Mouse (Mus musculus) adrenal gland, postnatal 4 days (tissue): ENCODE data around the gene Tmem110. TPM values are rescaled to one million over a fixed set of nuclear protein-coding genes. Genes with fewer than 3 reads are reported as not detected.

ENCODE experiments used
- DNase-seq, 2 experiments: peaks; one replicate each; pipeline ENCODE4 v3.0.0; 2021 to 2022; ENCODE audit warnings: low spot score in 2 of 2, mixed read lengths in 2 of 2
- total RNA-seq, 2 experiments: library from RNA; stranded (reverse); gene quantifications; 2 replicates each; pipeline ENCODE4 v1.2.3; 2021

Gene Tmem110
- total RNA-seq, 2 experiments from 2014 or later: 22.2 to 24.4 TPM

DNA sequence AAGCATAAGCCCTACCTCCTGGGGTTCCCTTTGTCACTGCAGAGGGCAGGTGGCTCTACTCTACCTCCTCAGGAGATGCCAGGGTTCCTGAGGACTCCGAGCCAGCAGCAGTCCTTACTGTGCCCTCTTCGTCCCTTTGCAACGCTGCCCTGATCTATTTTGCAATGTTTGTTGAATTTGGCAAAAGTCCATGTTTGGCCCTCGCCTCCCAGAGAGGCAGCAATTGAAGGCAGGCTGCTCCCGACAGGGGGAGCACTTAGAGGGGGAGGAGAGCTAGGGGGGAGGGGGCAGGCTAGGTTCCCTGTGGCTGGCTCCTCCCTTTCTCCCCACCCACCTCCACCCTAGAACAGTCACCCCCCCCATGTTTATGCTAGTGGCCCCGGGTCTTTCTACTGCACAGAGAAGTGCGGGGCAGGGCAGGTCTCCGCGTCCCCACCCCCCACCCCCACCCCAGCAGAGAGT lies 62.9 kb downstream of the Tmem110 start:
- DNase-seq: peak in 1 of 2 experiments; percentile 47

DNA sequence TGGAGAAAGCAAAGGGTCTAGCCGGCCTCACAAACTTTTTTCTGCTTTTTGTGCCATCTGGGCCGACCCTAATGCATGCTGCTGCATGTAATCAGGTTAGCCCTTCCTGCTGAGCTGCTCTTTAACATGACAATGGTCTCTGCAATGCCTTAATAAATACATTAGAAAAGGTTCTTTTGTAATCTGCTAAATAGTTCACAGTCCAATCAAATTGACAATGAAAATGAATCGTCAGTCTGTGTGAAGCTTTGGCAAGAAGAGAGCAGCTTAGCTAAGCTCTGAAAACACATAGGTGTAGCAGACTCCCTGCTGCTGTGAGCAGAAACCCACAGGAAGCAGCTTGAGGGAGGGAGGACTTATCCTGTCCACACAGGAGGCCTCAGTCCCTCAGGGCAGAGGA lies 74.6 kb downstream of the Tmem110 start:
- DNase-seq: no peak

DNA sequence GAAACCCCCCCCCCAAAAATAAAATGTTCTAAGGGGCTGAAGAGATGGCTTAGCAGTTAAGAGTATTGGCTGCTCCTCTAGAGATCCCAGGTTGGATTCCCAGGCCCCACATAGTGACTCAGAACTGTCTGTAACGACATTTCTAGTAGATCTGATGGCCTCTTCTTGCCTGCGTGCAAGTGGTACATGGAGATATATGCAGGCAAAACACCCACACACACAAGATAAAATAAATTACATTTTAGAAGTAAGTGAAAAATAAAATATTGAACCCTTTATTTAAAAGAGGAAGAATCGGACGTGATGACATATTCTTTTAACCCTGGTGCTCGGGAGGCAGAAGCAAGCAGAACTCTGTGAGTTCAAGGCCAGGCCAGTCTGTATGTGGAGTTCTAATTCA lies 77.2 kb downstream of the Tmem110 start:
- DNase-seq: no peak

DNA sequence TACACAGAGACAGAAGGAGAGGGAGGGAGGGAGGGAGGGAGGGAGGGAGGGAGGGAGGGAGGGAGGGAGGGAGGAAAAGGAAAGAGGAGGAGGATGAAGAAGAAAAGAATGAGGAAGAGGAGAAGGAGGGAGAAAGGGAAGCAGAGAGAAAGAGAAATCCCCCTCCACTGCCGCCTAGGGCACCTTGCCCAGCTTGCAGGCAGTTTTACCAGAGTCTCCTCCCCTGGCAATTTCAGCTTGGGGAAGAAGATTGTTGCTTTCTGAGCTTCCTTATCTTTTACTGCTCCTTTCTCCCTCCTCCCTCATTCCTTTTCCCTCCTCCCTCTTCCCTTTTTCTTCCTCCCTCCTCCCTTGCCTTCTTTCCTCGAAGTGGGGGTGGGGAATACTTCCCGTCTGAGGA lies 77.6 kb downstream of the Tmem110 start:
- no peak for DNase-seq

DNA sequence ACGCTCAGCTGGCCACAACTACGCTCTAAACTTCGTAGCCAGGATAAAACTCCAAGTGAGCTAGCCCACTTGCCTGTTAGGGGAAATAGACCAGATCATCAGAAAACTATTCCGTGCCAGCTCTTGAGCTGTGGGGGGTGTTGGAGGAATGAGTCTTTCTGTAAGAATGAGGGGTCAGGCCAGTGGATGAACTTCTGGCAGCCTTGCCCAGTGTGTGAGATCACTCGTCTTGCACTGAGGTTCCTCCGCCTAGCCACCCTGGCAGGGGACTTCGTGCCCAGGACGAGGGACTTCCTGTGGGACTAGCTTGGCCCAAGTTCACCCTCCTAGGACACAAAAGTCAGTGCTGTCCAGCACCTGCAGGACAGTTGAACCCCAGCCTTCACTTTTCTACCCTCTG lies 78.9 kb downstream of the Tmem110 start:
- no peak for DNase-seq

DNA sequence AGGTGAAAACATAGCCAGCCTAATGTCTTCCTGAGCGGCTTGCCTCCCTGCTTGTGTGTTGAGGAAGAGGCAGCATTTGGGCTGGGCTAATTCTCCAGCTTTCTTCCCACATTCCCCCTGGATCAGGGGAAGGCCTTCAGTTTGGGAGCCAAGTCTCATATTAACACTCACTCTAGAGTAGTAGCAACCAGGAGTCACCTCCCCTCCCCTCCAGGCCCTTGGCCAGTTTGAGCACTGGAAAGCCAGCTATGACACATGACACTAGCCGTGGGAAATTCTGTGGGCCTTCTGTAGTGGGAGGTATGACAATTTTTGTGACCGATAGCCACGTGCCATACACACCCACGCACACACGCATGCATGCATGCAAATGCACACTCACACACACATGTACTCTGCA lies 80.6 kb downstream of the Tmem110 start:
- DNase-seq: no peak

DNA sequence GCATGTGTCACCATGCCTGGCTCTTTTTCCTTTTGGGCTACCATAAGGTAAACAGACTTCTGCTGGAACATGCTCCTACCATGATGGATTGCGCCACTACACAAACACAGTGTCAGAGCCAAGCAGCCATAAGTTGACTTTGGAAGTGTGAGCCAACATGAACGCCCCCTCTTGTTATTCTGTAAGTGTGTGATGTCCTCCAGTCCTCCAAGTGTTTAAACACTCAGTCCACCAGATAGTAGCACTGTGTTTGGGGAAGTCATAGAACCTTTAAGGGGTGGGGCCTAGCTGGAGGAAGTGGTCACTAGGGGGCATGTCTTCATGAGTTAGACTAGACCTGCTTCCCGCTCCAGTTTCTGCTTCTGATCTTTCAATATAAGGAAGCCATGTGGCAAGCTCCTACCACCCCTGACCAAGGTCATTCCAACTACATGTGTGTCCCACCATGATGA lies 82.5 kb downstream of the Tmem110 start:
- no peak for DNase-seq

DNA sequence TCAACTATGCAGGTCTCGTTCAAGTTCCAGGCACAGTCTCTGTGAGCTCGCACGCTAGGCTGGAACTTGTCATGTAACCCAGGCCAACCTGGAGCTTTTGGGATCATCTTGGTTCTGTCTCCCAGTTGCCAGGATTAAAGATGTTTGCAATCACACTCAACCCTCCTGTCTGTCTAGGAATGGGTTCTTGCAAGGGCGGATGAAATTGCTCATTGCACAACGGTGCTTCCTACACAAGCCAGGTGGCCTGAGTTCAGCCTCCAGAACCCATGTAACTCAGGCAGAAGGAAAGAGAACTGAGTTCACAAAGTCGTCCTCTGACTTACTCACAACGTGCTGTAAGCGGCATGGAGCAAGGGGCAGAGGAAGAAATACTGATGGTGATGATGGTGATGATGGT lies 85.8 kb downstream of the Tmem110 start:
- DNase-seq: no peak

DNA sequence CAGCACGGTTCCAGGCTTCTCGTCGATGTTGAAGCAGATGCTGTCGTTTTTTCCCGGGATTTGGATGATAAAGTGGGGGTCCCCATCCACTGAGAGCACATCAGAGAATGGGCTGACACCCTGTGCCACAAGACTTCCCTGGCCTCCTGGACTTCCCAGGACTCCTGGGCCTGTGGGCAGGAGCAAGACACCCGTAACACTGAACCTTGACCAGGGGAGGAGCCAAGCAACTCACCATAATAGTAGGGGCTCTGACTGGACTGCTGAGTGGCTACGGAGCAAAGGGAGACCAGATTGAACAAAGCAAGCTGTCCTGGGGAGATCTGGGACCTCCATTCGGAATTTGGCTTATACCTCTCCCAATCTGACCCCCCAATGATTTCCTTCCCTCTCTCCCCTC lies 87.3 kb downstream of the Tmem110 start:
- no peak for DNase-seq

DNA sequence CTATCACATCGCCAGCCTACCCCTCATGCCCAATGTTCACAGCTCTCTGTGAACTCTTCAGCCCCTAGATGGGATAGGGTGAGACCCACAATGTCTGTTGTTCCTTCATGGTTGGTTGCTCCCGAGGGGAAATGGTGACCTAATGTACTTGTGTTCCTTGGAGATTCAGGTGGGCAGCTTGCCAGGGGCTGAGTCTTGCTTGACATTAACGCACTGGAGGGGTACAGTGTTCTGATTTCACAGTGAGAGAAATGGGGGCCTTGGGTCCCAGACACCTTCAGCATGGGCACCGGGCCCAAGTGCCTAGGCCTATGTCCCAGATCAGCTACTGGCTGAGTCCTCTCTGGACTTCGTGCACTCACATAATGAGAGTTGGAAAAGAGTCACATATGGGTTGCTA lies 88.0 kb downstream of the Tmem110 start:
- no peak for DNase-seq

DNA sequence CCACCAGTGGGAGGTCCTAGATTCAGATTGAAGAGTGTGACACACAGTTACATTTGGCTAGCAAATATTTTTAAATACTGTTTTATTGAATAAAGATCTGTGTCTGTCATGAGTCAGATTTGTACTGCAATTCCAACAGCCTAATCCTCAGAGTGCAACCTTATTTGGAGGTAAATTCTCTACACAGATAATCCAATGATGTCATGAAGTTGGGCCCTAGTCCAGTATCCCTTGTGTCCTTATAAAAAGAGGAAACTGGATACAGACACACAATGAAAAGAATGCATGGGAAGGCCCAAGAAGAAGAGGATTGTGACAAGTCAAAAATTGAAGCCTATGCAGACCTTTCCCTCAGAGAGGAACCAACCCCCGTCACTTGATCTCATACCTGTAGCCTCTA lies 91.1 kb downstream of the Tmem110 start:
- DNase-seq: no peak

DNA sequence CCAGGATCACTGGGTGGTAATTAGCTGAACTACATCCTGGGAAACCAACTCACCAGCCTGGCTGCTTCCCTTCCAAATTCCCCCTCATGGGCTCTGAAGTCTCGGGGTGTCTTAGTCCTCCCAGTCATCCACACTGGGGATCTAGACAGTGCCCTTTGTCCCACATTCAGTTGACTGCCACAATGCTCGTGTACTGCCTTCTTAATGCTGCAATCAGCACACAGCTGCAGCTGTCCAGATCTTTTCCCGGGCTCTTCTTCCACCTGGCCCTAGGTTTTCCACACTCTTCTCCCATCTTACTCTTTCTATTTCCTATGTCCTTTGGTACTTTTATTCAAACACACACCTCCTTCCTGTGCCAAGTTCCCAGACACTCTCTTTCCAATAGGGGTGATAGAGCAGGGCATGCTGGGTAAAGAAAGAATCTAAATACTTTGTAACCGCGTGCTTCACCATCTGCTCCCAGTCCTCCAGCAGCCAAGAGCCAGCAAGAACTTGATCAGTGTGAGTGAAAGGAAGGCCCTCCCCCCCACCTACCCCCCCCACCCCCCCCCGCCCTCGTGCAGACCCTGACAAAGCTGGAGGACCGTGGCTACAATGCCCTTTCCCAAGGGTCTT lies 96.8 kb downstream of the Tmem110 start:
- no peak for DNase-seq

DNA sequence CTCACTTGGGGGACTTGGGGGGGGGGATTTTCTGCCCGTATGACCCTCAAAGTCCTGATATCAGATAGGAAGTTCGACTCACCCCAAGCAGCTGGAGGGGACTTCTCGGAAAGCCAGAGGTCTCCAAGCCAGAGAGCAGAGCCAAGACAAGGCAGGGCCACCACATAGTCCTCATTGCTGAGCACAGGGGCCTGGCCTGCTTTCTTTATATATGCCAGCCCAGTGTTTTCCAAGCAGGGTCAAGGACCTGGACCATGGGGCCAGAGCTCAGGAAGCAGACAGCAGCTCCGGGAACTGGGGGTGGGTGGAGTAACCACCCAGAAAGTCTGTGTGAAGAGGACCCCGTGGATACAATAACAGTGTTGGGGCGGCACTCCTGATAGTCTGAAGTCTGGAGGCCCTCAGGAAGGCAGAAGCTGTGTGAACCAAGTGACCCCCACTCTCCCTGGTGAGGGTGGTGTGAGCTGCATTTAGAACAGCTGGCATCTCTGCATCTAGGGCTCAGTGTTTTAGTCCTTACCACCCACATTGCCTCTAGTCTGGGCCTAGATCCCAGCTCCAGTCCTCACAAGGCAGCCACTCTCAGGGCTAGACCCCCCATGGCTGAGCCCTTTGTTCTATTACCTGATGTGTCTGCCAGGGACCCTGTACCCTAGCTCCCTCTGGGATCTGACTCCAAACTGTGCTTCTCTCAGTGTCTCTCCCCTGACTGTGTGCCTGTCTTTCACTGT lies 98.2 kb downstream of the Tmem110 start, which contains the start of gene Itih3:
Gene Itih3, minus strand, starts transcription at position 386 of the 731 bp plus-strand sequence.
- no peak for DNase-seq

DNA sequence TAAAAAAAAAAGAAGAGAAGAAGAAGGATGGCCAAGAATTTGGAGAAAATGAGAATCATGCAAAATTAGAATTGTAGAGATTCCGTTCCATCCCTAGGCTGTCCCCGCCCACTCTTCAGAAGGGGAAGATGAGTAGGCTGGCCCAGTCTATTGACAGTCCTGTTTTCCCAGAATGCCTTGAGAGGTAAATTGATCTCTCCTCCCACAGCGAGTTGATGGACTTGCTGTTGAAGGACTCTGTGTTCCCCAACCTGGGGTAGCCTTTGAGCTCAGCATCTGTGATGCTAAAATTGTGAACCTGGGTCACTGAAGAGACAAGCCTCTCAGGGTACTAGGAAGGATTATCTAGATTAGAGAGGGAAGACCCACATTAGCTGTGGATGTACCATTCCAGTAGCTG lies 100.1 kb downstream of the Tmem110 start:
- DNase-seq: no peak

Other genes starting within 250 kb of the Tmem110 start
- 100 to 1,000 TPM; 197 to 224 TPM for gene Prkcd, start 199.4 kb upstream of the Tmem110 start, total RNA-seq
- 10 to 100 TPM; 32.8 to 36.3 TPM for gene Rft1, start 171.2 kb upstream of the Tmem110 start, total RNA-seq
- gene Sfmbt1, start 110.7 kb upstream of the Tmem110 start, total RNA-seq: 10 to 100 TPM; 29.2 to 30.2 TPM
- 10 to 100 TPM in 1 of 2 experiments, 1 to 10 TPM in 1; 3.8 to 12.1 TPM for gene Mustn1, start 53.6 kb downstream of the Tmem110 start, total RNA-seq
- 100 to 1,000 TPM in 1 of 2 experiments, 1 to 10 TPM in 1; 4.4 to 173 TPM for gene Itih4, start 60.9 kb downstream of the Tmem110 start, total RNA-seq
- 100 to 1,000 TPM in 1 of 2 experiments, 1 to 10 TPM in 1; 4.4 to 139 TPM for gene Itih3, start 98.2 kb downstream of the Tmem110 start, total RNA-seq
- gene Itih1, start 117.7 kb downstream of the Tmem110 start, total RNA-seq: 10 to 100 TPM in 1 of 2 experiments, 1 to 10 TPM in 1; 1.3 to 58.7 TPM
- gene Nek4, start 125.8 kb downstream of the Tmem110 start, total RNA-seq: 10 to 100 TPM; 12.4 to 13.8 TPM
- 10 to 100 TPM; 66.0 to 67.0 TPM for gene Glt8d1, start 175.8 kb downstream of the Tmem110 start, total RNA-seq
- 100 to 1,000 TPM; 232 to 265 TPM for gene Spcs1, start 176.1 kb downstream of the Tmem110 start, total RNA-seq
- 10 to 100 TPM; 71.4 to 77.5 TPM for gene Pbrm1, start 193.5 kb downstream of the Tmem110 start, total RNA-seq
- gene Gnl3, start 193.6 kb downstream of the Tmem110 start, total RNA-seq: 10 to 100 TPM; 85.6 to 98.0 TPM